Mouse (Mus musculus) urinary bladder, postnatal 25 days (tissue): ENCODE data around the gene Atf7ip.
A peak's percentile ranks its signal among the peaks of the same experiment; 100 is the strongest.

Source experiments
- DNase-seq: peaks from one replicate; pipeline ENCODE4 v3.0.0; 2022; ENCODE audit warnings: low spot score

Gene Atf7ip

DNA sequence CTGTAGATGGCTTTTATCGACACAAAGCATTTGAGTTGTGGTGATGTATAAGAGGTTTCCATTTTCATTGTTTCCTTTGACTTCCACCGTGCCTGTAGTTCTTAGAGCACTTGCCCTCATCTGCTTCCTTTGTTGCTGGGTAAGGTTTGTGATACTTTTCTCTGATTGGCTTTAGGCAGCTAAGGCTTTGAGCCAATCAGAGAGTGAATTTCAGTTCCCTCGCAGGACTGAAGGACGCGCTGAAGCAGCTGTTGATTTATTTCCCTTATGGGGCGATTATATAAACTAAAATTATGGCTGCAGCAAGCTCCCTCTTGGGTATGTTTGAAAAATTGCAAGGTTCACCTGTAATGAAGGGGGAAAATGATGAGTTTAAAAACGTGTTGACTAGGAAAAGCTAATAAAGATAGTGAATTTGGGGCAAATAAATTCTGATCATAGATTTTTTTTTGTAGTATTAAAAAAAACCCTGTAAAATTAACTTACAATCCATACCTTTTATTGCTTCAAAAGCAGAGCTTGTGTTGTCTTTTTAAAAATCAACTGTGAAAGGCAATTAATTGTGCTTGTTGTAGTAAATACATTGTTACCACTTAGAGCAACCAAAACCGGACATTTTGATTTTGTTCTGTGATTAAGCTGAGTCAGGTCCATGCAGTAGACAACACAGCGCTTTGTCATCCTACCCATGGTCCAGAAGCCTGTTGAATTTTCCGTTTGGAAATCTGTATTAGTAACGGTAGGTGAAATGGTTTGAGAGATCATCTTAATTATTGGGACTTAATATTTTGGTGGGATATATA, 48.0 kb downstream of the Atf7ip start:
- DNase-seq, result no peak

DNA sequence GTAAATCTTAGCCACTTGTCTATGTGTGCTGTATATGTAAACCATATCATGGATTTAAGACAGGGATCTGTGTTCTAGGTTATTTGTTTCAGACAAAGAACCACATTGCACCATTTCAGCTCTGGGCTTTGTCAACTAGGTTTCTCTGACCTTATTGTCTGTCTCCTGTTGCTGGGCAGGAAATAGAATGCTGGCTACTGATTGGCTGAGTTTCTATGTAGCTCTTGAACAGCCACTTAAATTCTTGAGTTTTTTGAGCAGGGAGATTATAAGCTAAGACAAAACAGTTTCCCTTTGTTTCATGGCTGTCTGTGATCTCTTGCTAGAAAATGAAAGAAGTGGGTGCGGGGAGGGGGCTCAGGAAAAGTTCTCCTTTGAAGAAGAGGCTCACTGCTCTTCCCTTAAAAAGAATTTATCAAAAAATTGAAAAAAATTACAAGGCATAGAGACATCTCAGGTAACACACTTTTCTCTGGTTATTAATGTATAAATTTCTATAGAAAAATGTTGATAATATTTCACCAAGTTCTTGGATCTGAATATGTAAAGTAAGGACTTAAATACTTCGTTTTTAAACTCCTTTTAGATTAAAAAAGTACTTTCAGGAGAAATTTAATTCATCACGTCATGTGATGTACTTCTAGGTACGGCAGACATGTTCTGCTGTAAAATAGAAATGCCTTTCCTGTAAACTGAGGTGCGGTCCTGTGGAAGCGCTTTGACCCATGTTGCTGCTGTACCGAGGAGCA, 49.0 kb downstream of the Atf7ip start:
- DNase-seq, result no peak

DNA sequence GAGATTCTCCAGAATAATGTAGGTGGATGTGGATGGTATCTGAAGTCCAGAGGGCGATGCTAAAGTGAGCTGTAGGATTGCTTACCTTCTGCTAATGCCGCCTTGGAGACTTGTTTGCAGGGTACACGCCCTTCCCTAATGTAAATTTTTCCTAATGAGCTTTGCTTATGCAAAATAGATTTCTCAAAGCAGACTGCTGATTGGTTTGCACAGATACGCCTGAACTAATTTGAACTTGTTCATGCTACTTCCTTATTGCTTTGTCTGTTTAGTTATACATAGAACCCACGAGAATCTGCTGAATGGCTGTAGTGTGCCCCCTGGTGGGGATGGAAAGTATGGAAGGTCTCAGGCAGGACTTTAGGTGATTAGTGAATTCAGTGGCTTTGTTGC, 49.6 kb downstream of the Atf7ip start:
- peak; percentile 56 for DNase-seq

DNA sequence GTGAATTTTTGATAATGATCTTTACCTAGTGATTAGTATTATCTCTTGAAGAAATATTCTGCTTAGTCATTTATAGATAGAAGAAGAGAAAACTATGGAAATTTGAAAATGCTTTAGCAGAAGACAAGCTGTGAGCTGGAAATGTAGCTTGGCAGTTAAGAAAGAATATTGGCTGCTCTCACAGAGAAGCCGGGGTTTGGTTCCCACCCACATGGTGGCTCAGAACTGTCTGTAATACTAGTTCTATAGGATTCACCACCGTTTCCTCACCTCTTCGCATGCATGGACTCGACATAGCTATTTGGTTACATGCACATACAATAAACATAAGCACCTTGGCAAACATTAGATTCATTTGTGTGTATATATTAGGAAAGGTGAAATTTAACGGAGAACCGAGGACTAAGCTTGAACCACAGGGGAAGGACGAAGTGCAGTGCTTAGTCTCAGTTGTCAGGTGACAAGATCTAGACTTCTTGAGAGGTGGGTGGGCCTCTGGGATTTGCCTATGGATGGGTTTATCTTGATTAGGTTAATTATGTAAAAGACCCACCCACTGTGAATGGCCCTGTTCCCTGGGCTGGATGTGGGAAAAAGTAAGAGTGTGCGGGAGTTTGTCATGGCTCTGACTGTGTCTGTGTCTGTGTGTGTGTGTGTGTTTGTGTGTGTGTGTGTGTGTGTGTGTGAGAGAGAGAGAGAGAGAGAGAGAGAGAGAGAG, 52.5 kb downstream of the Atf7ip start:
- no peak for DNase-seq

- no peak for DNase-seq
These were observed 60.0 kb downstream of the Atf7ip start for GRCm38 (mm10) chr6:136566002-136566401.

DNA sequence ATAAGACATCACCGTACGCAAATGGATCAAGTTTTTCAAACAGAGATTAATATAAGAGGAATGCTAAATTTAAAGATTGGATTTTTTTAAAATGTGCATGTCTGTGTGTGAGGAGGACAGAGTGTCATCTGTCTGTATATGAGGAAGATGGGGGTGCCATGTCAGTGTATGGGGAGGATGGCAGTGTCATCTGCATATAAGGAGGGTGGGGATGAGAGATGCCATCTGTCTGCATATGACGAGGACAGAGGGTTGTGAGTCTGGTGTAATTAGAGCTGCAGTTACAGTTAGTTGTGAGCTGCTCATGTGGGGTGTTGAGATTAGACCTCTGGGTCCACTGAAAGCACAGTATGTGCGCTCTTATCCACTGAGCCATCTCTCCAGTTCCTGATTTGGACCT, 84.8 kb downstream of the Atf7ip start:
- DNase-seq, result no peak

- no peak for DNase-seq
These were observed 88.6 kb downstream of the Atf7ip start for GRCm38 (mm10) chr6:136594541-136594940.

- DNase-seq, result no peak
These were observed 96.6 kb downstream of the Atf7ip start for GRCm38 (mm10) chr6:136602601-136603000.

DNA sequence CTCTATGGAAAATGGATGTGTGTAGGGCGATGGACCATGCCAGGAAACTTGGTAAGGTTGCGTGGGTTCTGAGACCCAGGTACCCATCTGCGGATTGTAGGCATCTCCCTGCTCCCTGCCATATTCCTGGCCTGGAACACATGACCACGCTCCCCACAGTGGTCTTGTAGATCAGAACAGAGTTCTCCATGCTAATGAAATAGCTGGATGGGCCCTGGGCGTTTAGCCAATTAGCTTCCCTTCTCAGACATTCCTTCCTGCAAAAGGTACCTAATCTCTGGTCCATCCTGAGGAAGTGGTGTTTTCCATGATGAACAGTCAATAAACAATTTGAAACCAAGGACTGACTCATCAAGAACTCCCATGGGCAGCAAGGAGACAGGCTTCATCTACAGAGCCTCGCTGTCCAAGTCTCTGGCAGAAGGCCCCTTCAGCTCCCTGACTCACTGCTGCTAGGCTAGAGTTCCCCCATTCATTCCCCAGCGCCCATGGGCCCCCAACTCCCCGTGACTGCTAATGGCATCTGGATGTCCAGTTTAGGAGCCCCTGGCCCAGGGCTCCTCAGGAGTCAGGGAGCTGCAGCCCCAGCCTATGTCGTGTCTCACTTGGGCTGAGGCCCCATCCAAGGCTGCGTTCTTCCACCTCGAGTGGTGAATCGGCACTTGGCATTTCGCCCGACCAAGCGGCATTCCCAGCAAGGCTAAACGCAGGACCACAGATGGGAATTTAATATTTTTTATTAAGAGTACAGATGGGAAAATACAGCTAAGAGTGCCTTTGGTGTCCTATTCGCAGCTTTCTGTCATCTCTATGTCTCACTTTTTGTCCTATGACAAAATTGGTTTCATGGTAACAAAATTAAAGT, 105.6 kb downstream of the Atf7ip start:
- no peak for DNase-seq

DNA sequence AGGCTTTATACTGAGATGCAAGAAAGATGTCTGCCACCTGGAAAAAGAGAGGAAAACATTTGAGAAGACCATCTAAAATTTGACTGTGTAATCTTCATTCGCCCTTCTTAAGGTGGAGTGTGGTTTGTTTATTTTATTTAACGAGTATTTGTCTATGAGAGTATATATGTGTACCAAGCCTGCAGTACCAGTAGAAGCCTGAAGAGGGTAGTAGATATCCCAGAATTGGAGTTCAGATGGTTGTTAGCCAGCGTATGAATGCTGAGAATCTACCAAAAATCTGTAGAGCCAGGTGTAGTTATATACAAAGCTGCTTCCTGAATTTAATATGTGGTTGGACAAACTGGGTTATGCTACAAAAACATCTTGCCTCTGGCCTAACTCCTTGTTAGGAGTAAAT, 106.3 kb downstream of the Atf7ip start:
- DNase-seq, result no peak

GRCm38 (mm10) chr6:136614156-136614555, 108.2 kb downstream of the Atf7ip start:
- DNase-seq, result no peak

DNA sequence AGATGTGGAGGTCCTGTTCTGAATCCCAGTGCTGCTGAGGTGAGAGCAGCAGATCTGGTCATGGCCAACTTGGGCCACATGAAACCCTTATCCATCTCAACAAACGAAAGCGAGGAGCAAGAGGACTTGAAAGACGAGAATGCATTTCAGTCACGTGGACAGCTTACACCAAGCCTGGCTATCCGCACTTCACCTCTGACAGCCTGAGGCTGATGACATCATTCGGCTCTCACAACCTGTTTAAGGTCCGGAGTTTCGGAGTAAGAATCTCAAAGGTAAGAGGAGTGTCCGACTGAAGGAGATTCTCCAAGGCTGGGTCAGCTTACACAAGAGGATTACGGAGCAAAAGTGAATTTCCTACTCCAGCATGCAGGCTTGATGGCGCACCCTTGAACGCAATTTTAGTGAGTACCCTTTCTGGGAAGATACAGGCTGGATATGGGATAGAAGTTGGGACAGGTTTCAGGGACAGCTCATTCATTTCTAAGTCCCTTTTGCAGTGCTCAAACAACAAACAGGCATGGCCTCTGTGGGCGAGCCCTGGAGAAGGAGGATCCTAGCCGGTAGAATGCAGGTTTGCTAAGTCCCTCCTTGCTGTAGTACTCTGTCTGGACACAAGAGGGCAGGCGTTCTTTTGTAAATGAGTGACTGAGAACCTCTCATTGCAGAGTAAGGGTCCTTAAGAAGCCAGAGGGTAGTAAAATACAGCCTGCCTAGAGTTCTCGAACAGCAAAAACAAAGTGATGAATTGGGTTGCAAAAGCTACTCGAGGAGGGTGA, 114.6 kb downstream of the Atf7ip start:
- DNase-seq, result peak; percentile 78

GRCm38 (mm10) chr6:136625421-136625820, 119.5 kb downstream of the Atf7ip start:
- DNase-seq, result no peak

GRCm38 (mm10) chr6:136629639-136630038, 123.7 kb downstream of the Atf7ip start:
- DNase-seq, result no peak

- DNase-seq, result no peak
These were observed 125.6 kb downstream of the Atf7ip start for GRCm38 (mm10) chr6:136631519-136631918.

- no peak for DNase-seq
These were observed 126.1 kb downstream of the Atf7ip start for GRCm38 (mm10) chr6:136631945-136632534.

DNA sequence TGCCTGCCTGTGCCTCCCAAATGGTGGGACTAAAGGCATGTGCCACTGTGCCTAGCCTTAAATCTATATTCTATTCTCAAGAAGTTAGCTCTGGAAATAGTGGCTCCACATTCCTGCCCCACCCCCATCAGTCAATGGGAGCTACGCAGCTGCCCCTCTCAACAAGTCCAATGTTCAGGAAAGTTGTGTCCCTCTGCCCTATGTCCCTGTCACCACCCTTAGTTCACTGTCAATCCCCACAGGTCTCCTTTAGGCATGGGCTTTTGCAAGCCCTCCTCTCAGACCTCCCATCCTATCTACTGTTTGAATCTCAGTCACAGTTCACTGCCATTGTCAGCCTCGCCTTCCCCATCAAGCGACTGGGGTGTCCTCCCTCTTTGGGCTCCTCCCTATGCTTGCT, 127.2 kb downstream of the Atf7ip start:
- DNase-seq, result no peak

GRCm38 (mm10) chr6:136633719-136634118, 127.8 kb downstream of the Atf7ip start:
- no peak for DNase-seq

GRCm38 (mm10) chr6:136634982-136635381, 129.0 kb downstream of the Atf7ip start:
- DNase-seq, result no peak

DNA sequence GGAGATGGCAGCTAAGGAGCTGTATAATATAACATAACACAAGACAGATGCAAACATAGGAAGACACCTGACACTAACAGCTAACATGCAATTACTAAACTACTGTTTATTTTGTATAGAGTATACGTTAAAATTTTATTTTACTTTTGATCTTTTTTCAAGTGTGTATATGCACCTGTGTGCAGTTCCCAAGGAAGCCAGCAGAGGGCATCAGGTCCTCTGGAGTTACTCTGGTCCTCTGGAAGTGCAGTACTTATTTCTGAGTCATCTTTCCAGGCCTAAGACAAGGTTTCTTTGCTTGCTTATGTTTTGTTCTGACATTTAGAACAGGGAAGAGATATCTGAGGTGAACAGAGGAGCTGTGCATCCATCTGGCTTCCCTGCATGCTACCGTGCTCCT, 138.2 kb downstream of the Atf7ip start:
- no peak for DNase-seq

- no peak for DNase-seq
These were observed 139.8 kb downstream of the Atf7ip start for GRCm38 (mm10) chr6:136645754-136646153.
